Mouse (Mus musculus): ENCODE measurements around the gene Homer2.

GRCm38 (mm10) chr7:81747956-81748355, 40.6 kb upstream of the Homer2 start:
- TF ChIP-seq GATA1 (IDR thresholded peaks at IDR 0.05; ENCODE audit: borderline replicate concordance, low read length) (no peak), FLI1 (IDR thresholded peaks at IDR 0.05; ENCODE audit: low read length) (no peak)

All from megakaryocyte, embryonic 14.5 days (primary cell).